Mouse (Mus musculus) heart, postnatal 0 days (tissue): ENCODE data around the gene Thsd7a. TPM values are rescaled to one million over a fixed set of nuclear protein-coding genes. Genes with fewer than 3 reads are reported as not detected.

Experiments used
- ATAC-seq: fragments of 200-750 bp; cut with Nextera tagmentation; 2 replicates; pipeline ENCODE4 v1.8.0; 2017; ENCODE audit warnings: low read depth, moderate number of reproducible peaks, moderate library complexity; ENCODE audit not compliant: insufficient read depth
- DNase-seq: peaks from one replicate; pipeline ENCODE4 v3.0.0-alpha.2; 2016; ENCODE audit warnings: low spot score
- H3K27ac ChIP-seq: fragments of 300-500 bp; sonication (generic); 2 replicates; pipeline ENCODE4 v1.5.1; 2014; ENCODE audit warnings: low read depth, mild to moderate bottlenecking
- H3K27me3 ChIP-seq: fragments of 300-500 bp; sonication (generic); 2 replicates; pipeline ENCODE4 v1.6.1; 2014; ENCODE audit warnings: low read length, mixed read lengths; ENCODE audit not compliant: control insufficient read depth, insufficient read depth
- H3K36me3 ChIP-seq: fragments of 300-500 bp; sonication (generic); replicated peaks from 2 replicates; pipeline ENCODE4 v1.6.1; 2014; ENCODE audit warnings: low read length, mixed read lengths; ENCODE audit not compliant: control insufficient read depth, insufficient read depth
- H3K4me1 ChIP-seq: fragments of 300-500 bp; sonication (generic); 2 replicates; pipeline ENCODE4 v1.6.1; 2014; ENCODE audit warnings: antibody characterized with exemption; ENCODE audit not compliant: control insufficient read depth, insufficient read depth
- H3K4me2 ChIP-seq: fragments of 300-500 bp; sonication (generic); 2 replicates; pipeline ENCODE4 v1.6.1; 2014; ENCODE audit warnings: low read depth, mild to moderate bottlenecking, low read length, moderate library complexity
- H3K4me3 ChIP-seq: fragments of 300-500 bp; sonication (generic); 2 replicates; pipeline ENCODE4 v1.5.1; 2014; ENCODE audit warnings: low read depth, low read length
- H3K9ac ChIP-seq: fragments of 300-500 bp; sonication (generic); replicated peaks from 2 replicates; pipeline ENCODE4 v1.6.1; 2014; ENCODE audit warnings: low read depth, low read length, mixed read lengths
- H3K9me3 ChIP-seq: fragments of 300-500 bp; sonication (generic); replicated peaks from 2 replicates; pipeline ENCODE4 v1.6.1; 2016; ENCODE audit warnings: low read length; ENCODE audit not compliant: control insufficient read depth
- CTCF ChIP-seq: IDR thresholded peaks from 2 replicates; pipeline ENCODE4 v1.5.1; 2016; ENCODE audit warnings: antibody characterized with exemption, control low read depth, low read depth
- EP300 ChIP-seq: IDR thresholded peaks from 2 replicates; pipeline ENCODE4 v1.6.1; 2016; ENCODE audit warnings: antibody characterized with exemption, low read depth
- WGBS: fragments of 180-500 bp; shearing (Covaris S2); extraction: QIAGEN DNeasy Blood & Tissue Kit; methylation state at CpG from one replicate; pipeline ENCODE4 v1.1.7; 2014; 5-methylcytosine and 5-hydroxymethylcytosine counted together
- polyA plus RNA-seq: library from polyadenylated mRNA; unstranded; fragments of >200 nt; fragmentation: Nextera tagmentation; extraction: Ambion mirVana; gene quantifications from 2 replicates; pipeline ENCODE4 v1.2.1, GENCODE M21; 2015
- total RNA-seq: library from RNA; depleted of rRNA; stranded (reverse); fragments of >200 nt; gene quantifications from 2 replicates; pipeline ENCODE4 v1.2.3, GENCODE M21; 2014; ENCODE audit warnings: low replicate concordance; rRNA removed

Thsd7a gene
- total RNA-seq (4.5 and 4.7 TPM in 2 replicates), polyA plus RNA-seq (2.0 and 2.2 TPM in 2 replicates)

GRCm38 (mm10) chr6:12748787-12749530 lies at the start of gene Thsd7a:
Gene Thsd7a (minus strand): TSS chr6:12749410.
- no peak for TF ChIP-seq CTCF
- TF ChIP-seq EP300, result no peak
- 0 out of 2 replicates have a peak, but pooled peaks cover 8% of the 10 kb centered on the region for H3K4me1 ChIP-seq
- ATAC-seq (peak; percentile 82), DNase-seq (peak; percentile 33)
- under 1% methylated on average over 56 of the region's 56 CpGs for WGBS
- H3K36me3 ChIP-seq, result no peaks in the 10 kb centered on the region
- H3K27ac ChIP-seq, result peak within 1 kb of the TSS; percentile 82
- peak within 1 kb of the TSS; percentile 97 for H3K4me2 ChIP-seq
- H3K9me3 ChIP-seq, result no peaks in the 10 kb centered on the region
- H3K27me3 ChIP-seq, result no peaks in the 10 kb centered on the region
- peak within 1 kb of the TSS; percentile 64 for H3K4me3 ChIP-seq
- H3K9ac ChIP-seq, result peak within 1 kb of the TSS; percentile 55

GRCm38 (mm10) chr6:12787129-12787528 lies 37.9 kb upstream of the Thsd7a start:
- Histone ChIP-seq H3K9me3 (no peaks in the 10 kb centered on the region), H3K4me2 (no peak overlapping the region), H3K36me3 (no peaks in the 10 kb centered on the region), H3K27ac (no peak overlapping the region), H3K4me1 (no peaks in the 10 kb centered on the region), H3K27me3 (no peaks in the 10 kb centered on the region), H3K4me3 (no peak overlapping the region), H3K9ac (no peak overlapping the region)
- ATAC-seq (no peak), DNase-seq (no peak)
- 60% methylated on average over 2 of the region's 2 CpGs for WGBS
- TF ChIP-seq CTCF (no peak), EP300 (no peak)

- H3K9ac ChIP-seq, result no peak overlapping the region
- H3K9me3 ChIP-seq, result no peaks in the 10 kb centered on the region
- no peak for ATAC-seq
- TF ChIP-seq CTCF, result no peak
- no peak for TF ChIP-seq EP300
- H3K36me3 ChIP-seq, result no peaks in the 10 kb centered on the region
- no peak overlapping the region for H3K4me3 ChIP-seq
- H3K27ac ChIP-seq, result no peak overlapping the region
- no peaks in the 10 kb centered on the region for H3K27me3 ChIP-seq
- H3K4me2 ChIP-seq, result no peak overlapping the region
- 76% methylated on average over 2 of the region's 2 CpGs for WGBS
- no peak for DNase-seq
- no peaks in the 10 kb centered on the region for H3K4me1 ChIP-seq
Observed at GRCm38 (mm10) chr6:12786378-12786982, 37.3 kb upstream of the Thsd7a start.

GRCm38 (mm10) chr6:12784918-12785618 lies 35.9 kb upstream of the Thsd7a start:
- H3K27ac ChIP-seq, result no peak overlapping the region
- no peak for DNase-seq
- ATAC-seq, result no peak
- TF ChIP-seq EP300, result no peak
- TF ChIP-seq CTCF, result no peak
- no peaks in the 10 kb centered on the region for H3K27me3 ChIP-seq
- no peaks in the 10 kb centered on the region for H3K4me1 ChIP-seq
- H3K36me3 ChIP-seq, result no peaks in the 10 kb centered on the region
- H3K4me2 ChIP-seq, result no peak overlapping the region
- H3K9ac ChIP-seq, result no peak overlapping the region
- H3K4me3 ChIP-seq, result no peak overlapping the region
- H3K9me3 ChIP-seq, result no peaks in the 10 kb centered on the region
- whole genome bisulfite sequencing, result 78% methylated on average over 8 of the region's 8 CpGs

- Histone ChIP-seq H3K9me3 (no peaks in the 10 kb centered on the region), H3K27ac (no peak overlapping the region), H3K4me3 (no peak overlapping the region), H3K27me3 (no peaks in the 10 kb centered on the region), H3K4me1 (no peaks in the 10 kb centered on the region), H3K9ac (no peak overlapping the region), H3K36me3 (no peaks in the 10 kb centered on the region), H3K4me2 (no peak overlapping the region)
- ATAC-seq (no peak), DNase-seq (no peak)
- no peak for TF ChIP-seq CTCF
- no peak for TF ChIP-seq EP300
- WGBS, result 54% methylated on average over 2 of the region's 2 CpGs
Observed at GRCm38 (mm10) chr6:12772799-12773198, 23.6 kb upstream of the Thsd7a start.
